Mouse (Mus musculus) hindbrain, embryonic 13.5 days (tissue): ENCODE data around the gene Noc4l. TPM values are rescaled to one million over a fixed set of nuclear protein-coding genes. Genes with fewer than 3 reads are reported as not detected.

Source experiments
- ATAC-seq: fragments of 200-750 bp; cut with Nextera tagmentation; 2 replicates; pipeline ENCODE4 v1.8.0; 2017; ENCODE audit warnings: moderate TSS enrichment; ENCODE audit not compliant: low FRiP score
- H3K27ac ChIP-seq: fragments of 300-500 bp; sonication (generic); 2 replicates; pipeline ENCODE4 v1.5.1; 2015; ENCODE audit warnings: inconsistent platforms, mild to moderate bottlenecking, moderate library complexity
- H3K27me3 ChIP-seq: fragments of 300-500 bp; sonication (generic); 2 replicates; pipeline ENCODE4 v1.6.1; 2015; ENCODE audit warnings: mild to moderate bottlenecking, inconsistent platforms
- H3K36me3 ChIP-seq: fragments of 300-500 bp; sonication (generic); 2 replicates; pipeline ENCODE4 v1.6.1; 2015; ENCODE audit warnings: mild to moderate bottlenecking, inconsistent platforms
- H3K4me1 ChIP-seq: fragments of 300-500 bp; sonication (generic); replicated peaks from 2 replicates; pipeline ENCODE4 v1.6.1; 2015; ENCODE audit warnings: inconsistent platforms
- H3K4me2 ChIP-seq: fragments of 300-500 bp; sonication (generic); 2 replicates; pipeline ENCODE4 v1.6.1; 2015; ENCODE audit warnings: inconsistent platforms, mild to moderate bottlenecking, moderate library complexity
- H3K4me3 ChIP-seq: fragments of 300-500 bp; sonication (generic); 2 replicates; pipeline ENCODE4 v1.5.1; 2015; ENCODE audit warnings: mild to moderate bottlenecking, inconsistent platforms
- H3K9ac ChIP-seq: fragments of 300-500 bp; sonication (generic); 2 replicates; pipeline ENCODE4 v1.6.1; 2015; ENCODE audit warnings: mild to moderate bottlenecking, inconsistent platforms
- H3K9me3 ChIP-seq: fragments of 300-500 bp; sonication (generic); 2 replicates; pipeline ENCODE4 v1.6.1; 2016; ENCODE audit warnings: inconsistent platforms
- WGBS: fragments of 180-500 bp; shearing (Covaris S2); methylation state at CpG from one replicate; pipeline ENCODE4 v1.1.7; 2015; 5-methylcytosine and 5-hydroxymethylcytosine counted together
- polyA plus RNA-seq: library from polyadenylated mRNA; unstranded; fragments of >200 nt; fragmentation: Nextera tagmentation; extraction: Ambion mirVana; gene quantifications from 2 replicates; pipeline ENCODE4 v1.2.1, GENCODE M21; 2015

Gene Noc4l
- polyA plus RNA-seq, 1 experiment from 2014 or later = 41.6 TPM

DNA sequence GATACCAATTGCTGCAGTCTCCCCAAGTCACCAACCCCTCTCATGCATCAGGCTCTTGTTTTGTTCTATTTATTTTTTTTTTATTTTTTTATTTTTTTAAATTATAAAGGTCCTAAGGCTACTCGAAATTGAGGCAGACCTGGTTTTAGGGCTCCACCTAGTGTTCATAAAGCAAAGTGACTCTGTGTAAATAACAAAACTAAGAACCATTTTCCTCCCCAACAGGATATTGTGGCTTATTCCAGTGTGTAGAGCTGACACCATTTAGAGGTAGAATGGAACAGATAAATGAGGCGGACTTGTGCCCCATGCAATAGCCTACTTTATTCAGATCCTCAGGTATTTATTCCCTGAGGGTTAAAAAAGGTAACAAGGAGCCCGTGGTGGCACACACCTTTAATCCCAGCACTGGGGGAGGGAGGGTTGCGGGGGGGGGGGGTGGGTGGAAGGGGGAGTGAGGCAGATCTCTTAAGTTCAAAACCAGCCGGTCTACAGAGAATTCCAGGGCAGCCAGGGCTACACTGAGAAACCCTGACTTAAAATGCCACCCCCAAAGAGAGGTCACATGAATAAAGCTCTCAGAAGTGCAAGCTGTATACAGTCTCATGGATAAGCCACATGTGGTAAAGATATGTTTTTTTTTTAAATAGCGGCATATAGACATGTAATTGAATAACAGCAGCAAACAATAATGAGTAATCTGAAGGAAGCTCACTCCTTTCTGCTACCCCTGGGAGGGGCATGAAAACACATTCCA is 17.1 kb downstream of the Noc4l start:
- no peak overlapping the region for H3K4me3 ChIP-seq
- 52% methylated on average over 6 of the region's 6 CpGs for WGBS
- H3K36me3 ChIP-seq = no peaks in the 10 kb centered on the region
- H3K9me3 ChIP-seq = no peaks in the 10 kb centered on the region
- no peaks in the 10 kb centered on the region for H3K4me1 ChIP-seq
- H3K4me2 ChIP-seq = no peak overlapping the region
- no peak overlapping the region for H3K9ac ChIP-seq
- 0 out of 2 replicates have a peak, but pooled peaks have one; percentile 43 for ATAC-seq
- no peak overlapping the region for H3K27ac ChIP-seq
- H3K27me3 ChIP-seq = 0 out of 2 replicates have a peak, but pooled peaks cover 4% of the 10 kb centered on the region

DNA sequence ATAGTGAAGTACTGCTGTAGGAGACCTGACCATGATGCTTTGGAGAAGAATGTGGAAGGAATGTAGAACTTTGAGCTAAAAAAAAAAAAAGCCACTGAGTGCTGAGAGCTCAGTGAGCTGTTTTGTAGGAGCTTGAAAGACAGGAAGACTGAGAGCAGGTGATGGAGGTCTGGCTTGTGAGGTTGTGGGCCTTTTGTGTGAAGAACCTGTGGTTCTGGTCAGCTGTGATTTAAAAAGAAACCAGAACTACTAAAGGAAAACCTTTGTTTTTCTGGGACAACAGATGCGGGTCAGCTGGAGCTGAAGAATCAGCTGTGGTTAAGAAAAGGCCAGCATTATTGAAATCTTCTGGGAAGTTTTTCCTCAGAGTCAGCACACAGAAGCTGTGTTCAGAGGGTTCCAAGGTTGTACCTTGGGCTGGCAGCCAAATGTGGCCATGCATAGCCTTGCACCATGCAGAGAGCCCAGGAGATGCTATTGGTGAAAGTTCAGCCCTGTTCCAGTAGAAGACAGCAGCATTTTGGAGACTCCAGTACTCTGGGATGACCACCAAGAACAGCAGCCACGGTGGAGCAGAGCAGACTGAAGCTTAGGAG is 23.6 kb downstream of the Noc4l start:
- no peak overlapping the region for H3K4me3 ChIP-seq
- H3K4me1 ChIP-seq = peaks cover 5% of the 10 kb centered on the region; the same call in 1 of the 2 replicates
- ATAC-seq = no peak
- 84% methylated on average over 2 of the region's 2 CpGs for WGBS
- H3K9me3 ChIP-seq = no peaks in the 10 kb centered on the region
- H3K36me3 ChIP-seq = no peaks in the 10 kb centered on the region
- H3K27ac ChIP-seq = no peak overlapping the region
- 0 out of 2 replicates have a peak, but pooled peaks cover 3% of the 10 kb centered on the region for H3K27me3 ChIP-seq
- H3K9ac ChIP-seq = no peak overlapping the region
- H3K4me2 ChIP-seq = no peak overlapping the region

DNA sequence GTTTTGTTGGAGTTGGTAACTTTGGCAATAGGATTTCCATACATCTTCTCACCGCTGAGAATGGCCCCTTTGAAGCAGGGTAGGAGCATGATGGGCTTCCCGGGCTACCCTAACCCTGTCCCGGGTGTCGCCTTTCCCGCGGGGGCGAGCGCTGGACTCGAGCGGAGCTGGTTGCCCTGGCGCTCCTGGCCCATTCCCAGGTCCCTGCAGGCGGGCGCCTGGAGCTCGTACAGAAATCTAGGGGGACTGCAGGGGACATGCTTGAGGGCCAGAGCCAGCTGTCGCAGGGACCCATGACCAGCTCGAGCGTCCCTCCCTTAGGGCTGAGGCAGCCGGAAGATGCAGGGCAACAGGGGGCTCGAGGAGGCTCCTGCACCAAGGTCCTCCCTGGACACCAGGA is 25.1 kb downstream of the Noc4l start:
- Histone ChIP-seq H3K27me3 (0 out of 2 replicates have a peak, but pooled peaks cover 3% of the 10 kb centered on the region), H3K9ac (no peak overlapping the region), H3K4me2 (peak overlapping the region; percentile 21; the same call in 1 of the 2 replicates), H3K27ac (no peak overlapping the region), H3K9me3 (no peaks in the 10 kb centered on the region), H3K4me1 (peaks cover 5% of the 10 kb centered on the region; the same call in 1 of the 2 replicates), H3K4me3 (no peak overlapping the region), H3K36me3 (0 out of 2 replicates have a peak, but pooled peaks cover 2% of the 10 kb centered on the region)
- WGBS = 23% methylated on average over 19 of the region's 19 CpGs
- no peak for ATAC-seq

DNA sequence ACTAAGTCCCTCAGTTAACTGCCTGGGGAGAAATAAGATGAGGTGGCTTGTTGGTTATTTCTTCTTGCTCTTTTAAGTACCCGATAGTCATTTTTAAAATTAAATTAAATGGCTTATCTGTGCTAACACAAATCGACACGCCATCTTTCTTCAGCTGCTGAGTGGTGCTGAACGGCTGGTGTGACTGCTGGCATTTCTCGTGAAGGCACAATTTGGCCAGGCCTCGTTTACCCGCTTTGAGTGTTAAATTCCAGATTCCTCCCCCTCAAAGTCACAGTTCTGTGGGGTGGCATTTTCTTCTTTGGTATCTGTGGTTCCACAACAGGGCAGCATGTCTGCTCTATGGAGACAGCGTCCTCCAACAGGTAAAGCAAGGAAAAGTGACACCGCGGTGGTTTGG is 25.9 kb downstream of the Noc4l start:
- Histone ChIP-seq H3K4me3 (no peak overlapping the region), H3K27ac (no peak overlapping the region), H3K36me3 (0 out of 2 replicates have a peak, but pooled peaks cover 2% of the 10 kb centered on the region), H3K4me1 (peaks cover 5% of the 10 kb centered on the region; the same call in 1 of the 2 replicates), H3K27me3 (0 out of 2 replicates have a peak, but pooled peaks cover 3% of the 10 kb centered on the region), H3K4me2 (no peak overlapping the region), H3K9ac (no peak overlapping the region), H3K9me3 (no peaks in the 10 kb centered on the region)
- 79% methylated on average over 10 of the region's 10 CpGs for WGBS
- ATAC-seq = no peak

DNA sequence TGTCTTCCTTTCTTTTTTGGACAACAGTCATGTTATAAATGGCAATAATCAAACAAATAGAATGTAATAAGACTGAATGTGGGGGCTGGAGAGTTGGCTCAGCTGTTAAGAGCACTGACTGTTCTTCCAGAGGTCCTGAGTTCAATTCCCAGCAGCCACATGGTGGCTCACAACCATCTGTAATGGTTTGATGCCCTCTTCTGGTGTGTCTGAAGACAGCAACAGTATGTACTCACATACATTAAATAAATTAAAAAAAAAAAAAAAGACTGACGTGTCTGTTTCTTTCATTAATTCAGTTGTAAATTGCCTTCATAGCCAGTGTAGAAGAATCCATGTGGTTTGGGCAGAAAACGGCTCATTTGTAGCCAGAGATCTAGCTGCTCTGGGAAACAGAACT is 28.9 kb downstream of the Noc4l start:
- Histone ChIP-seq H3K9me3 (no peaks in the 10 kb centered on the region), H3K4me1 (peaks cover 5% of the 10 kb centered on the region; the same call in 1 of the 2 replicates), H3K27me3 (0 out of 2 replicates have a peak, but pooled peaks cover 3% of the 10 kb centered on the region), H3K27ac (no peak overlapping the region), H3K4me3 (no peak overlapping the region), H3K36me3 (peaks cover 20% of the 10 kb centered on the region), H3K4me2 (no peak overlapping the region), H3K9ac (no peak overlapping the region)
- ATAC-seq = no peak
- WGBS = 80% methylated on average over 2 of the region's 2 CpGs

DNA sequence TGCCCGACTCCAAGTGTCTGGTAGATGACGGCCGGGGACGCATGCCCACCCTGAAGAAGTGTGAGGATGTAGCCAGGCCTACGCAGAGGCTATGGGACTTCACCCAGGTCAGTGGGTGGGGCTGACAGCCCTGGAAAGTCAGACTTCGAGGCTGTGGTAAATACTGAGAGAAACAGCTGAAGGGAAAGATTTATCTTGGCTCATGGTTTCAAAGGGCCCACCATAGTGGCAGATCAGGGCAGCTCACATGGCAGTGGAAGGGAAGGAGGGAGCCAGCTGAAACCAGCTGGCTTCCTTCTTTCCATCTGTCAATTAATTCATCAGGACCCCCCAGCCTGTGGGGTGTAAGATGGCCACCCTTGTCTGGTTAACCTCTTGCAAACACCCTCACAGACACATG is 34.0 kb downstream of the Noc4l start:
- 86% methylated on average over 6 of the region's 6 CpGs for WGBS
- Histone ChIP-seq H3K9ac (no peak overlapping the region), H3K9me3 (no peaks in the 10 kb centered on the region), H3K4me1 (no peaks in the 10 kb centered on the region), H3K4me2 (no peak overlapping the region), H3K4me3 (no peak overlapping the region), H3K27me3 (no peaks in the 10 kb centered on the region), H3K36me3 (peaks cover 56% of the 10 kb centered on the region), H3K27ac (no peak overlapping the region)
- no peak for ATAC-seq

DNA sequence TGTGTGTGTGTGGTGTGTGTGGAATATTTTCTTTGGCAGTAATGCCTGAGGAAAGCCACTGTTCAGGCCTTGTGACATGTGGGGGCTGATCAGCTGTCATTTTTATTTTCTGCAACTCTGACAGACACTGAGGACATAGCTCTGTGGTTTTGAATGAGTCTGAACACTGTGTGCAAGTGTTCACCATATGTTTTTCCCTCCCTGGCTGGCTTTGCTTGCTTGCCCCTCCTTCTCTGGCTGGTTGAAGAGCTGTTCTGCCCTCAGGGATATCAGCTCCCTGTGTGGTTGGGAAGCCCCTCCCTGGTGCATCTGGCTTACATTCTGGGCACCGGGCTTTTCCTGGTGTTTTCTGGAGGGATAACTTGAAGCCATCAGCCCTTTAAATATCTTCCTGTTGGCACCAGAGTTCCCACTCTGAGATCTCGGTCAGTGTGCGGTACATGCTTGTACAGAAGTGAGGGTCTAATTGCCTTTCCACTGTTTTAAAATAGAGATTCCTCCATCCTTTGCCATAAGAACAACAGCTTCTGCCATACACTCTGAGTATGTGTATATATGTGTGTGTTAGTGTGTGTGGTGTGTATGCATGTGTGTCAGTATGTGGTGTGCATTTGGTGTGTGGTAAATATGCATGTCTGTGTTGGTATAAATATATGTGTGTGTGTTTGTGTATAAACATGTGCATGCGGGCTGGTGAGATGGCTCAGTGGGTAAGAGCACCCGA is 41.6 kb downstream of the Noc4l start:
- no peak for ATAC-seq
- H3K9ac ChIP-seq = no peak overlapping the region
- H3K4me2 ChIP-seq = no peak overlapping the region
- H3K4me3 ChIP-seq = no peak overlapping the region
- H3K27me3 ChIP-seq = 0 out of 2 replicates have a peak, but pooled peaks cover 5% of the 10 kb centered on the region
- H3K36me3 ChIP-seq = peaks cover 21% of the 10 kb centered on the region
- H3K9me3 ChIP-seq = no peaks in the 10 kb centered on the region
- H3K27ac ChIP-seq = 0 out of 2 replicates have a peak overlapping the region, but pooled peaks have one; percentile 14
- 75% methylated on average over 5 of the region's 5 CpGs for WGBS
- no peaks in the 10 kb centered on the region for H3K4me1 ChIP-seq

DNA sequence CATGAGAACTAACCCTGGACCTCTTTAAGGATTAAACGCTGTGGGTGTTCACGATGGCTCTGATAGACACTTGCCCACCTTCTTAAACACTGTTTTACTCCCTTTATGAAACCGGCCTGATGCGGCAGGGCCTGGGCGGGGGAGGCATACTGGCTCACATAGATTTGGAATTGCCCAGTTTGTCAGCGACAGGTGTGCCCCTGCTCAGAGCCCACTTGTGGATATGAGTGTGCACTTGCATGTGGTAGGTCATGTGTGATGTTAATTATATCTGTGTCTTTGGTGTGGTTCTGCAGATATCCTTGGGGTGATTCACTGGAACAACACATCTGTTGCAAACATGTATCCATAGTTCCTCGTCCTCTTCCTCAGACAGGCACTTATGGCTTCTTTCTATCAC is 42.7 kb downstream of the Noc4l start:
- H3K4me3 ChIP-seq = no peak overlapping the region
- no peaks in the 10 kb centered on the region for H3K4me1 ChIP-seq
- 94% methylated on average over 7 of the region's 7 CpGs for WGBS
- no peak overlapping the region for H3K27ac ChIP-seq
- H3K4me2 ChIP-seq = no peak overlapping the region
- ATAC-seq = no peak
- H3K9ac ChIP-seq = no peak overlapping the region
- no peaks in the 10 kb centered on the region for H3K9me3 ChIP-seq
- 0 out of 2 replicates have a peak, but pooled peaks cover 5% of the 10 kb centered on the region for H3K27me3 ChIP-seq
- peaks cover 13% of the 10 kb centered on the region for H3K36me3 ChIP-seq

DNA sequence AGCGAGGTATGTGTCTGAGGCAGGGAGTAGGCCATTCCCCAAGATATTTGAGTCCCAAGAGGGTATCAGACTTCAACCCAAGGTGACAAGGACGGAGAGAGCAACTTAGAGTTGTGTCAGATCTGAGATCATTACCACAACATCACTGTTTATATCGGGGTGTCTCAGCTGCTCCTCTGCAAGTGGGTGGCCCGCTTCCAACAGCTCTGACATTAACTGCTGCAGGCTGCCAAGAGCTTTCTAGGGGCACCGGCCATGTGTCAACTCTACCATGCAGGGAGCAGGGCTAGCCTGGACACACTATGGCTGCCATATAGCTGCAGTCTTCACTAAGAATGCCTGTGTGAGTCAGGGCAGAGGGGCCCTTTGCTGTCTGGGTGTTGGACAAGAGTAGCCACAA is 43.3 kb downstream of the Noc4l start:
- H3K9ac ChIP-seq = no peak overlapping the region

DNA sequence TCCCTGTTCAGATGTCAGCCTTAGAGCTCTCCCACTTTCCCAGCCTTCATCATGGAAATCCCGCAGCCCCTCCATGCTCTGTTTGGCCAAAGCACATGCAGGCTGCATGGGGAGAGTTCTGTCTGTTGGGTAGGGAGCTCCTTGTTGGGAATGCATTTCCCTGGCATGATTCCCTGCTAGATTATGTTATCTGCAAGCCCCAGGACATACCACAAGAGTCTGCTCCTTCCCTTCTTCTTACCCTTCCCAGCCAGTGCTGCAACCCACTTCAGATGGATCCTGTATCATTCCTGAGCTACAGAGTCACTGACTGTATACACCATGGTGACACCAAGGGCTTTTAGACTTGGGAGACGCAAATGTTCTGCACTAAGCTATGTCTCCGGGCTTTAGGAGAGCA is 43.8 kb downstream of the Noc4l start:
- Histone ChIP-seq H3K27ac (no peak overlapping the region), H3K9me3 (no peaks in the 10 kb centered on the region), H3K27me3 (0 out of 2 replicates have a peak, but pooled peaks cover 5% of the 10 kb centered on the region), H3K4me1 (no peaks in the 10 kb centered on the region), H3K4me3 (no peak overlapping the region), H3K36me3 (peaks cover 5% of the 10 kb centered on the region), H3K4me2 (no peak overlapping the region), H3K9ac (no peak overlapping the region)
- ATAC-seq = no peak
- 89% methylated on average over 3 of the region's 3 CpGs for WGBS

More for the DNA sequence above, 43.3 kb downstream of the Noc4l start:
- Histone ChIP-seq H3K4me2 (no peak overlapping the region), H3K9me3 (no peaks in the 10 kb centered on the region), H3K4me1 (no peaks in the 10 kb centered on the region), H3K4me3 (no peak overlapping the region), H3K27me3 (0 out of 2 replicates have a peak, but pooled peaks cover 5% of the 10 kb centered on the region), H3K27ac (no peak overlapping the region), H3K36me3 (peaks cover 7% of the 10 kb centered on the region)
- 88% methylated on average over 5 of the region's 5 CpGs for WGBS
- ATAC-seq = no peak

DNA sequence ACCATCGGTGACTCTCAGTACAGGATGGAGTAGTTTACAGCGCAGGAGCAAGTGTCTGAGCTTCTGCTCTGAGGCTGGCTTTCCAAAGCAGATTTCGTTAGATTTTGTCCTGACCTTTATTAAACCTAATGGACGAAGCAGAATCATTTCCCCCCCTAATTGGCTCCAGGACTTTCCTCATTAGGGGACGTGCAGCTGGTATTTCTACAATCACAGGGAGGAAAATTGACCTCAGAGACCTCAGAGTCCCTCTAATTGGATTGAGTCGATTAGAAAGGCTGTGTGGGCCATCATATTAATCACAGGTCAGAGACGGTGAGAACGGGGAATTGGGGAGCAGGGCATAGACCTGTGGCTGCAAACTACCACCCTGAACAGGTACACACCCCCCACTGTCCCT is 44.3 kb downstream of the Noc4l start:
- Histone ChIP-seq H3K4me3 (no peak overlapping the region), H3K27ac (no peak overlapping the region), H3K9ac (no peak overlapping the region), H3K4me2 (no peak overlapping the region), H3K27me3 (0 out of 2 replicates have a peak, but pooled peaks cover 5% of the 10 kb centered on the region), H3K36me3 (peaks cover 2% of the 10 kb centered on the region), H3K4me1 (no peaks in the 10 kb centered on the region), H3K9me3 (no peaks in the 10 kb centered on the region)
- WGBS = 58% methylated on average over 8 of the region's 8 CpGs
- no peak for ATAC-seq

DNA sequence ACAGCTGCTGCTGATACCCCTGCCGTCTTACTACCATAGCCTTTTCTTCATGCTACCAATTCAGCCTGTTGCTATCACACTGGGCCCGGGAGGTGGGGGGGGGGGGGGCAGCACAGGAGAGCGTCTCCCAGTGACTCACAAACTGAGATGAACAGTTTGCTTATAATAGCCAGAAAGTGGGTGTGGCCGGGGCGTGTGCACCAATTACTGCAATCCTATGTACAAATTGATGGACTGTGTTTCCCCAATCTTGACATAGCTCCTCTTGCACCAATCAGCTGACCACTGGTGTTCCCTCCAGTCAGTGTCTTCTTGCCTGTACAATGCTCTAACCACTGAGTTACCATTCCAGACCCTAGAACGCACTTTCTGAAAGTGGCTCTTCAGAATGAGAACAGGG is 44.9 kb downstream of the Noc4l start:
- H3K4me2 ChIP-seq = no peak overlapping the region
- WGBS = 81% methylated on average over 6 of the region's 6 CpGs
- no peak overlapping the region for H3K27ac ChIP-seq
- no peaks in the 10 kb centered on the region for H3K4me1 ChIP-seq
- H3K36me3 ChIP-seq = no peaks in the 10 kb centered on the region
- H3K4me3 ChIP-seq = no peak overlapping the region
- no peaks in the 10 kb centered on the region for H3K9me3 ChIP-seq
- no peak overlapping the region for H3K9ac ChIP-seq
- H3K27me3 ChIP-seq = 0 out of 2 replicates have a peak, but pooled peaks cover 5% of the 10 kb centered on the region
- no peak for ATAC-seq
